15 mouse cellular contexts compared by ENCODE assay signal in genomic region chr6:127986357-127986756, GRCm38 (mm10).
A peak's percentile ranks its signal among the peaks of the same experiment; 100 is the strongest.
DNase-seq lines count a peak whose midpoint lies in the region; ATAC-seq and TF ChIP-seq lines count a peak whose summit lies in the region.
"Had no signal": no experiment of that assay in that cellular context is flagged by ENCODE, and none has a peak within 500 bp of the region (broad histone marks: within the 10 kb centered on the region; RNA-seq: fewer than 3 reads in every experiment).

No protein-coding gene starts in this region.

- peak; percentile 96 for DNase-seq in heart, adult 11 months
- DNase-seq in heart, postnatal 25 days (ENCODE audit: low spot score) = no peak
- DNase-seq in heart, adult 8-10 months (ENCODE audit: low spot score) = peak; percentile 57
- DNase-seq in heart, postnatal 0 days (ENCODE audit: low spot score) = peak; percentile 83
- DNase-seq in skeletal muscle tissue, adult 2 months (ENCODE audit: low read depth, low spot score) = peak; percentile 52
- no peak for DNase-seq in left cerebral cortex, adult 8-10 months (ENCODE audit: low spot score in 2 of 2)
- DNase-seq in thymus, adult 18-20 months = no peak
- DNase-seq in forebrain, embryonic 14.5 days (ENCODE audit: low spot score) = no peak
- DNase-seq: adrenal gland, postnatal 14 days; cerebellum, postnatal 25 days had no signal

- peaks cover 59% of the 10 kb centered on the region for H3K4me1 ChIP-seq in heart, postnatal 0 days (ENCODE audit: control insufficient read depth, insufficient read depth)
- H3K4me1 ChIP-seq in forebrain, embryonic 14.5 days (ENCODE audit: control insufficient read depth, insufficient read depth, low read length) = peaks cover 7% of the 10 kb centered on the region
- H3K4me1 ChIP-seq: liver, embryonic 12.5 days had no signal

- H3K4me2 ChIP-seq in heart, postnatal 0 days (ENCODE audit: low read depth, low read length) = no peak overlapping the region
- no peak overlapping the region for H3K4me2 ChIP-seq in forebrain, embryonic 14.5 days (ENCODE audit: low read length)
- H3K4me2 ChIP-seq: embryonic facial prominence, embryonic 12.5 days; liver, embryonic 12.5 days; midbrain, embryonic 11.5 days had no signal

- H3K27me3 ChIP-seq in heart, postnatal 0 days (ENCODE audit: control insufficient read depth, insufficient read depth, low read length) = no peaks in the 10 kb centered on the region
- no peaks in the 10 kb centered on the region for H3K27me3 ChIP-seq in forebrain, embryonic 14.5 days (replicated peaks; ENCODE audit: control insufficient read depth, insufficient read depth, low read length)
- H3K27me3 ChIP-seq: embryonic facial prominence, embryonic 12.5 days; liver, embryonic 12.5 days had no signal

- 20% methylated on average over 9 of the region's 9 CpGs for WGBS in heart, postnatal 0 days
- 61% methylated on average over 9 of the region's 9 CpGs for WGBS in forebrain, embryonic 14.5 days

- TF ChIP-seq CTCF in heart, postnatal 0 days (IDR thresholded peaks at IDR 0.05; ENCODE audit: low read depth) = no peak

- H3K9ac ChIP-seq in heart, postnatal 0 days (replicated peaks; ENCODE audit: low read depth, low read length) = no peak overlapping the region
- H3K9ac ChIP-seq in forebrain, embryonic 14.5 days (ENCODE audit: low read length) = no peak overlapping the region
- H3K9ac ChIP-seq: embryonic facial prominence, embryonic 12.5 days; liver, embryonic 12.5 days had no signal

- H3K36me3 ChIP-seq in heart, postnatal 0 days (replicated peaks; ENCODE audit: control insufficient read depth, insufficient read depth, low read length) = 0 out of 2 replicates have a peak, but pooled peaks cover 3% of the 10 kb centered on the region
- no peaks in the 10 kb centered on the region for H3K36me3 ChIP-seq in forebrain, embryonic 14.5 days (ENCODE audit: control insufficient read depth, insufficient read depth, low read length)
- H3K36me3 ChIP-seq: embryonic facial prominence, embryonic 12.5 days; liver, embryonic 12.5 days had no signal

- no peak overlapping the region for H3K4me3 ChIP-seq in heart, postnatal 0 days (ENCODE audit: low read depth, low read length)
- H3K4me3 ChIP-seq in forebrain, embryonic 14.5 days (ENCODE audit: low read depth, low read length) = no peak overlapping the region
- H3K4me3 ChIP-seq: embryonic facial prominence, embryonic 12.5 days; liver, embryonic 12.5 days had no signal

- intact Hi-C loops in heart, postnatal 25 days (cut with DNase I) = no loop called here

- ATAC-seq in heart, postnatal 0 days (ENCODE audit: insufficient read depth, low read depth) = peak; percentile 47
- no peak for ATAC-seq in forebrain, embryonic 14.5 days
- ATAC-seq: hindbrain, embryonic 16.5 days; liver, embryonic 12.5 days; lung, postnatal 0 days had no signal

- TF ChIP-seq EP300 in heart, postnatal 0 days (IDR thresholded peaks at IDR 0.05; ENCODE audit: low read depth) = no peak

- no peaks in the 10 kb centered on the region for H3K9me3 ChIP-seq in heart, postnatal 0 days (replicated peaks; ENCODE audit: control insufficient read depth, low read length)
- no peaks in the 10 kb centered on the region for H3K9me3 ChIP-seq in forebrain, embryonic 14.5 days (replicated peaks; ENCODE audit: control insufficient read depth, low read length)
- H3K9me3 ChIP-seq: embryonic facial prominence, embryonic 12.5 days; liver, embryonic 12.5 days had no signal

- peak overlapping the region; percentile 96 for H3K27ac ChIP-seq in heart, postnatal 0 days (ENCODE audit: low read depth)
- no peak overlapping the region for H3K27ac ChIP-seq in forebrain, embryonic 14.5 days (ENCODE audit: low read depth, low read length)
- H3K27ac ChIP-seq: embryonic facial prominence, embryonic 12.5 days; liver, embryonic 12.5 days had no signal

Comparison
In these comparisons a context has a peak if more than half of its experiments do, and no peak if none do; other contexts are left out.
1. DNase-seq: peak in heart, adult 11 months (single experiment), heart, adult 8-10 months (single experiment), heart, postnatal 0 days (single experiment) and skeletal muscle tissue, adult 2 months (single experiment); none in heart, postnatal 25 days (single experiment), left cerebral cortex, adult 8-10 months (0 of 2), thymus, adult 18-20 months (0 of 2) and forebrain, embryonic 14.5 days (single experiment).